Mouse (Mus musculus) left cerebral cortex, adult 18-20 months (tissue): ENCODE data around the gene Gm10521. TPM values are rescaled to one million over a fixed set of nuclear protein-coding genes. Genes with fewer than 3 reads are reported as not detected.

ENCODE experiments used
- DNase-seq, 2 experiments: peaks; one replicate each; pipeline ENCODE4 v3.0.0; 2021 to 2022; ENCODE audit warnings: low spot score in 2 of 2, mixed read lengths in 1 of 2
- total RNA-seq, 2 experiments: library from RNA; stranded (reverse); gene quantifications; 2 replicates each; pipeline ENCODE4 v1.2.3; 2021

Gene Gm10521
- total RNA-seq, 2 experiments from 2014 or later = 0.12 TPM; not detected in 1

- DNase-seq = no peak
These were observed 51.1 kb downstream of the Gm10521 start for GRCm38 (mm10) chr1:171946447-171946995.

Other genes with a start within 250 kb of the Gm10521 start
- not detected for gene Slamf7, start 242.6 kb upstream of the Gm10521 start, total RNA-seq
- gene Cd48, start 213.7 kb upstream of the Gm10521 start, total RNA-seq = under 1 TPM; 0.51 to 0.77 TPM
- gene Slamf1, start 128.5 kb upstream of the Gm10521 start, total RNA-seq = under 1 TPM; 0.44 to 0.66 TPM
- 1 to 10 TPM; 1.9 to 2.6 TPM for gene Cd84, start 56.0 kb upstream of the Gm10521 start, total RNA-seq
- under 1 TPM; 0.12 to 0.30 TPM for gene Slamf6, start 21.9 kb downstream of the Gm10521 start, total RNA-seq
- 10 to 100 TPM; 10.2 to 13.7 TPM for gene Vangl2, start 132.8 kb downstream of the Gm10521 start, total RNA-seq
- gene Nhlh1, start 161.9 kb downstream of the Gm10521 start, total RNA-seq = under 1 TPM; 0.28 to 0.40 TPM
- 100 to 1,000 TPM; 147 to 151 TPM for gene Copa, start 186.9 kb downstream of the Gm10521 start, total RNA-seq
- gene Ncstn, start 187.1 kb downstream of the Gm10521 start, total RNA-seq = 10 to 100 TPM; 56.6 to 59.3 TPM
- 10 to 100 TPM; 87.3 to 87.5 TPM for gene Pex19, start 231.1 kb downstream of the Gm10521 start, total RNA-seq